Mouse (Mus musculus): Measurements from ENCODE around the gene Abcf3. TPM values are rescaled to one million over a fixed set of nuclear protein-coding genes. Genes with fewer than 3 reads are reported as not detected.
A peak's percentile ranks its signal among the peaks of the same experiment; 100 is the strongest.

Abcf3 gene
- total RNA-seq (2021) (10 to 100 TPM; 72.9 to 74.4 TPM), polyA plus RNA-seq (2012; rRNA removed) (36.0 and 52.5 TPM in 2 replicates)
- long read RNA-seq, transcript Abcf3-201 (21 exons, 3,090 nt), result major isoform, 44 of 54 reads
- long read RNA-seq, partial matches to known transcripts, result 7 of 54 reads
- long read RNA-seq, other reads (novel, unspliced or antisense), result 3 of 54 reads

- DNase-seq, result peak; percentile 96 to 99
- no peak for TF ChIP-seq CTCF (IDR thresholded peaks at IDR 0.05)
- no peak for TF ChIP-seq EP300 (IDR thresholded peaks at IDR 0.05; ENCODE audit: insufficient read depth, low read depth, low read length)
- peak; percentile 98 for TF ChIP-seq POLR2A (IDR thresholded peaks at IDR 0.05; ENCODE audit: insufficient read depth, low read depth, low read length)
- H3K4me1 ChIP-seq (ENCODE audit: control insufficient read depth, insufficient read depth, low read length), result peaks cover 6% of the 10 kb centered on the region
- WGBS, result under 1% methylated on average over 56 of the region's 56 CpGs
- H3K27ac ChIP-seq, result peak within 1 kb of the TSS; percentile 89
- H3K4me3 ChIP-seq, result peak within 1 kb of the TSS; percentile 97
- intact Hi-C loops (cut with DNase I), result loop anchor here (1.0 to 5.0 kb wide), 6 partner anchors 13 to 169 kb away; partner anchors contain the start of genes Alg3, Ap2m1, Clcn2 and Dvl3
- peaks cover 3% of the 10 kb centered on the region; the same call in 1 of the 2 replicates for H3K36me3 ChIP-seq (ENCODE audit: control insufficient read depth, insufficient read depth, low read length)
- H3K9ac ChIP-seq (ENCODE audit: low read depth, low read length), result peak within 1 kb of the TSS; percentile 77
- H3K27me3 ChIP-seq (ENCODE audit: control insufficient read depth, insufficient read depth, low read length), result no peaks in the 10 kb centered on the region
- H3K79me2 ChIP-seq (replicated peaks; ENCODE audit: control insufficient read depth, insufficient read depth, low read length), result peaks cover 1% of the 10 kb centered on the region; the same call in 1 of the 2 replicates
Measured at GRCm38 (mm10) chr16:20548096-20548948, at the start of gene Abcf3. Gene Abcf3 (plus strand): TSS chr16:20548577.

GRCm38 (mm10) chr16:20498677-20499475 is 49.5 kb upstream of the Abcf3 start, which contains the start of gene Eif2b5:
Gene Eif2b5 (plus strand): TSS chr16:20498817.
- TF ChIP-seq CTCF (IDR thresholded peaks at IDR 0.05) (peak; percentile 14; the same call in 1 of the 2 replicates), EP300 (IDR thresholded peaks at IDR 0.05; ENCODE audit: insufficient read depth, low read depth, low read length) (peak; percentile 91), POLR2A (IDR thresholded peaks at IDR 0.05; ENCODE audit: insufficient read depth, low read depth, low read length) (peak; percentile 82)
- intact Hi-C loops (cut with DNase I), result loop anchor here (1.0 to 5.0 kb wide), 6 partner anchors 17 to 218 kb away; partner anchors contain the start of genes Abcc5, Abcf3, Alg3 and Ap2m1
- under 1% methylated on average over 49 of the region's 49 CpGs for WGBS
- Histone ChIP-seq H3K4me1 (ENCODE audit: control insufficient read depth, insufficient read depth, low read length) (no peaks in the 10 kb centered on the region), H3K27me3 (ENCODE audit: control insufficient read depth, insufficient read depth, low read length) (no peaks in the 10 kb centered on the region), H3K9ac (ENCODE audit: low read depth, low read length) (peak within 1 kb of the TSS; percentile 75), H3K79me2 (replicated peaks; ENCODE audit: control insufficient read depth, insufficient read depth, low read length) (no peaks in the 10 kb centered on the region), H3K27ac (peak within 1 kb of the TSS; percentile 74), H3K4me3 (peak within 1 kb of the TSS; percentile 93), H3K36me3 (ENCODE audit: control insufficient read depth, insufficient read depth, low read length) (no peaks in the 10 kb centered on the region; the same call in 1 of the 2 replicates)
- peak; percentile 95 to 97 for DNase-seq

- no peak overlapping the region for H3K9ac ChIP-seq (ENCODE audit: low read depth, low read length)
- no peak for DNase-seq
- H3K4me3 ChIP-seq, result no peak overlapping the region
- TF ChIP-seq CTCF (IDR thresholded peaks at IDR 0.05) (no peak), POLR2A (IDR thresholded peaks at IDR 0.05; ENCODE audit: insufficient read depth, low read depth, low read length) (no peak), EP300 (IDR thresholded peaks at IDR 0.05; ENCODE audit: insufficient read depth, low read depth, low read length) (no peak)
- H3K36me3 ChIP-seq (ENCODE audit: control insufficient read depth, insufficient read depth, low read length), result no peaks in the 10 kb centered on the region; the same call in 1 of the 2 replicates
- intact Hi-C loops (cut with DNase I), result no loop called here
- no peaks in the 10 kb centered on the region for H3K27me3 ChIP-seq (ENCODE audit: control insufficient read depth, insufficient read depth, low read length)
- no peaks in the 10 kb centered on the region for H3K79me2 ChIP-seq (replicated peaks; ENCODE audit: control insufficient read depth, insufficient read depth, low read length)
- WGBS, result 79% methylated on average over 8 of the region's 8 CpGs
- H3K4me1 ChIP-seq (ENCODE audit: control insufficient read depth, insufficient read depth, low read length), result no peaks in the 10 kb centered on the region
- no peak overlapping the region for H3K27ac ChIP-seq
Measured at GRCm38 (mm10) chr16:20506000-20506399, 42.4 kb upstream of the Abcf3 start.

GRCm38 (mm10) chr16:20509349-20509748 is 39.0 kb upstream of the Abcf3 start:
- intact Hi-C loops (cut with DNase I), result no loop called here
- WGBS, result 73% methylated on average over 3 of the region's 3 CpGs
- TF ChIP-seq CTCF (IDR thresholded peaks at IDR 0.05), result peak; percentile 62
- no peak for TF ChIP-seq POLR2A (IDR thresholded peaks at IDR 0.05; ENCODE audit: insufficient read depth, low read depth, low read length)
- no peak for TF ChIP-seq EP300 (IDR thresholded peaks at IDR 0.05; ENCODE audit: insufficient read depth, low read depth, low read length)
- H3K36me3 ChIP-seq (ENCODE audit: control insufficient read depth, insufficient read depth, low read length), result no peaks in the 10 kb centered on the region
- H3K4me1 ChIP-seq (ENCODE audit: control insufficient read depth, insufficient read depth, low read length), result no peaks in the 10 kb centered on the region
- no peak overlapping the region for H3K9ac ChIP-seq (ENCODE audit: low read depth, low read length)
- H3K27ac ChIP-seq, result no peak overlapping the region
- DNase-seq, result no peak
- no peak overlapping the region for H3K4me3 ChIP-seq
- H3K79me2 ChIP-seq (replicated peaks; ENCODE audit: control insufficient read depth, insufficient read depth, low read length), result no peaks in the 10 kb centered on the region
- no peaks in the 10 kb centered on the region for H3K27me3 ChIP-seq (ENCODE audit: control insufficient read depth, insufficient read depth, low read length)

GRCm38 (mm10) chr16:20511277-20511847 is 37.0 kb upstream of the Abcf3 start:
- H3K79me2 ChIP-seq (replicated peaks; ENCODE audit: control insufficient read depth, insufficient read depth, low read length), result no peaks in the 10 kb centered on the region
- TF ChIP-seq CTCF (IDR thresholded peaks at IDR 0.05), result no peak
- no peak for TF ChIP-seq POLR2A (IDR thresholded peaks at IDR 0.05; ENCODE audit: insufficient read depth, low read depth, low read length)
- no peak for TF ChIP-seq EP300 (IDR thresholded peaks at IDR 0.05; ENCODE audit: insufficient read depth, low read depth, low read length)
- 84% methylated on average over 7 of the region's 7 CpGs for WGBS
- H3K27me3 ChIP-seq (ENCODE audit: control insufficient read depth, insufficient read depth, low read length), result no peaks in the 10 kb centered on the region
- no peaks in the 10 kb centered on the region for H3K4me1 ChIP-seq (ENCODE audit: control insufficient read depth, insufficient read depth, low read length)
- no peak for DNase-seq
- no peaks in the 10 kb centered on the region for H3K36me3 ChIP-seq (ENCODE audit: control insufficient read depth, insufficient read depth, low read length)
- intact Hi-C loops (cut with DNase I), result no loop called here
- no peak overlapping the region for H3K9ac ChIP-seq (ENCODE audit: low read depth, low read length)
- no peak overlapping the region for H3K4me3 ChIP-seq
- H3K27ac ChIP-seq, result no peak overlapping the region

All from heart, adult 2 months (tissue).